Mouse (Mus musculus) G1E-ER4 (cell line): Measurements from ENCODE around the gene Haus4. TPM values are rescaled to one million over a fixed set of nuclear protein-coding genes. Genes with fewer than 3 reads are reported as not detected.

Source experiments
- GATA1 ChIP-seq: IDR thresholded peaks from one replicate; pipeline ENCODE4 v1.8.0; 2012; ENCODE audit warnings: low read length, inconsistent platforms
- polyA plus RNA-seq: library from polyadenylated mRNA; stranded (reverse); fragments of >175 nt; gene quantifications from 2 replicates; pipeline ENCODE4 v1.2.3, GENCODE M21; 2012

Haus4 gene
- 37.7 and 58.3 TPM in 2 replicates for polyA plus RNA-seq

- no peak for TF ChIP-seq GATA1
These were observed at the start of gene Haus4 for GRCm38 (mm10) chr14:54553975-54554769. Haus4 (minus strand) TSS chr14:54554616.

GRCm38 (mm10) chr14:54603686-54604085, 49.3 kb upstream of the Haus4 start:
- TF ChIP-seq GATA1: no peak

DNA sequence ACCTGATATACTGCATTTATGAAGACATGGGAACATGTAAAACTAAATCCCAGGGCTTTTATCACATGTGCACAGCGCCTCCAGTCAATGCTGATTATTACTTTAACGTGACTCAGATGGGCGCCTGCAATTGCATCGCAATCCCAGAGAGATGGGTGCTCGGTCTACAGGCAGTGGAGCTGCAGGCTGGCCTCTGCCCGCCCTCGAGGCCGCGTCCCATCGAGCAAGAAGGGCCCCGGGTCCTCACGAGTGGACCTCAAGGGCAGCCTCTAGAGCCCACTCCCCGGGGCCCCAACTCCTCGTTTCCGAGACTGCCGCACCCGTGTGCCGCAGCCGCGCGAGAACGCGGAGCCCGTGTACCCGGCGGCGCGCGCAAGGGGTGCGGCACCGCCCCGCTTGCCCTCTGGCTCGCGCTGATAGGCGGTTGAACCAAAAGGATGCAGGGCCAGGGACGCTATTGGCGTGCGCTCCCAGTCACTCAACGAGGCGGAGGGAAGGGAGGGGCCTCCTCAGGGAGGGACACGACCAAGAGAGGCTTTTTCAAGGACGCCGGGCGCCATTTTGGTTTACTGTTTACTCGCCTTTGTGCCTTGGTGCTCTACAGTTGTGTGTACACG, 48.7 kb upstream of the Haus4 start:
- no peak for TF ChIP-seq GATA1

GRCm38 (mm10) chr14:54602613-54603012, 48.2 kb upstream of the Haus4 start:
- no peak for TF ChIP-seq GATA1

DNA sequence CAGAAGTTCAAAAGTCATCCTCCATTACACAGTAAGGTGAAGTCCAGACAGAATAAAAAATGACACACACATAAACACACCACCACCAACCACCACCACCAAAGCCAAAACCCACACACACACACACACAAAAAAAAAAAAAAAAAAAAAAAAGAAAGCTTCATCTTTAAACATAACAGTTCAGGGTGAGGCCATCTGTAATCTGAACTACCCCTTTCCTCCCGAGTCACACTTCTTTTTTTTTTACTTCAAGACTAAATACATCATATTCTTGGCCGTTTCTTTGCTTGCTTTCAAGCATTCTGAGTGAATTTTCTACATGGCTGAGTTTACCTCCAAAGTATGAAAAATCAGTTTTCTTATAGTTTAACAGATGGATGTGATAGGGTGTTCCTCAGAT, 47.2 kb upstream of the Haus4 start:
- no peak for TF ChIP-seq GATA1

GRCm38 (mm10) chr14:54597084-54597483, 42.7 kb upstream of the Haus4 start:
- no peak for TF ChIP-seq GATA1

DNA sequence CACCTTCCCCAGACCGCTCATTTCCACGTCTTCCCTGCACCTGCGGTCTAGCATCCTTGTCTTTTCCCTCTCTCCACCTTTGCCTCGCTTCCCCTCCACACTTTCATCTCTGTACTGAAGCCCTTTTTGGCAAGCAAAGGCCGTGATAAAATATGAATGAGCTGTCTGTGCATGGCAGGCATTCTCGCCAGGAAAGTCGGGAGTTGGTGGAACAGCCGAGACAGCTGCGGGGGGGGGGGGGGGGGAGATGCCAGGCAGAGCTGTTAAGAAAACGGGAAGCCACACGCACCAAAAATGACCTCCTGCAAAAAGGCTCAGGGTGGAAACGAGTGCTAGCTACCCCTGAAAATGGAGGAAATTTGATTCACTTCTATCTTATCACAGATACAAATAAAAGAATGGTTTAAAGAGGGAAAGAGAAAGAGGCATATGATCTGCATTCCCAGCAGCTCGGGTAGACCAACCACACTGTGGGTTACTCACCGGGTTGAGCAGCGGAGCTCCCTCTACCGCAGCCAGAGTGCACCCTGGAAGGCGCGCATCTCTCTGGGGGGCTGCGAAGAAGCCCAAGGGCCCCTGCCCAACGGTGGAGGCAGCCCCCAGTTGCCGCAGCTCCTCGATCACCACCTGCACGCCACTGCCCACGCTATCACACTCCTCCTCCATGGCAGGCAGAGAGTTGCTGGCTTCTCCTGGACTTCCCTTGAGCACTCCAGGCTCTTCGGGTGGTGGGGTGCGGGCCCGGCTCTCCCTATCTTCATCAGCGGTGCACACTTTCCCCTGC, 40.4 kb upstream of the Haus4 start:
- TF ChIP-seq GATA1: no peak

DNA sequence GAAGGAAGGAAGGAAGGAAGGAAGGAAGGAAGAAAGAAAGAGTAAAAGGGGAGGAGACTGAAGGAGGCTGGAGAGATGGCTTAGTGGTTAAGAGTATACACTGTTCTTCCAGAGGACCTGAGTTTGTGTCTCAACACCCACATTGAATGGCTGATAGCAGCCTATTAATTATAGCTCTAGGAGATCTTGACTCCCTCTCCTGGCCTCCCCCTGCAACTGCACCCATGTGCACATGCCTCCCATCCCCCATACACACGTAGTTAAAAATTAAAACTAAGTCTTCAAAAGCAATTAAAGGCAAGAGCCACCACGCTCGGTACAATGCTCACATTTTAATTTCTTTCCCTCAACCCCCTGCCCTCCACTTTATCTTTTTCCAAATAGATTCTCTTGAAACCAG, 39.6 kb upstream of the Haus4 start:
- TF ChIP-seq GATA1: no peak

DNA sequence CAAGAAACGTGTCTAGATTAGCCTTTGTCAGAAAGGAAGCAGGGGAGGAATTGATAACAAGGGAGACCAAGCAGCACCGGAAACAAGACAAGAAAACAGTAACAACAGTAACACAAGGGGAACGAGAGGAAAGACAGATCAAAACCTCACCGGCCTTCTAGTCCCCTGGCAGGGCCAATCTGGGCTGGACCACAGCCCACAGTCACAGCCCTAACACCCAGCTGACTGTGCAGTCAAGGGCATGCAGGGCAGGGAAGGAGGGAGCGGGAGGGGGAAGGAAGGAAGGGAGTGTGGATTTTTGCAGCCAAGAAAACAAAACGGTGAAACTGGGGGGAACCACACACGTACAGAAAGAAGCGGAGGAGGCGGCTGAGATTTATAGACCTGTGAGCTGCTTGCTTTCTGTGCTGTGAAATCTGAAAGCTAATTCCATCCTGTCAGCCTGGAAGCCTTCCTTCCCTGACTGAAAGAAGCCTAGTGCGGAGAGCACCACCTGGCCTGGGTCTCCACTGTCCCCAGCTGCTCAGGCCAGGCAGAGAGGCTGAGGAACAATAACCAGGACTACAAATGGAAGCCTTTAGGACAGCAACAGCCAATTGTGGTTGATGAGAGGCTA, 38.0 kb upstream of the Haus4 start:
- TF ChIP-seq GATA1: no peak

- TF ChIP-seq GATA1: no peak
These were observed 36.6 kb upstream of the Haus4 start for GRCm38 (mm10) chr14:54591056-54591455.

DNA sequence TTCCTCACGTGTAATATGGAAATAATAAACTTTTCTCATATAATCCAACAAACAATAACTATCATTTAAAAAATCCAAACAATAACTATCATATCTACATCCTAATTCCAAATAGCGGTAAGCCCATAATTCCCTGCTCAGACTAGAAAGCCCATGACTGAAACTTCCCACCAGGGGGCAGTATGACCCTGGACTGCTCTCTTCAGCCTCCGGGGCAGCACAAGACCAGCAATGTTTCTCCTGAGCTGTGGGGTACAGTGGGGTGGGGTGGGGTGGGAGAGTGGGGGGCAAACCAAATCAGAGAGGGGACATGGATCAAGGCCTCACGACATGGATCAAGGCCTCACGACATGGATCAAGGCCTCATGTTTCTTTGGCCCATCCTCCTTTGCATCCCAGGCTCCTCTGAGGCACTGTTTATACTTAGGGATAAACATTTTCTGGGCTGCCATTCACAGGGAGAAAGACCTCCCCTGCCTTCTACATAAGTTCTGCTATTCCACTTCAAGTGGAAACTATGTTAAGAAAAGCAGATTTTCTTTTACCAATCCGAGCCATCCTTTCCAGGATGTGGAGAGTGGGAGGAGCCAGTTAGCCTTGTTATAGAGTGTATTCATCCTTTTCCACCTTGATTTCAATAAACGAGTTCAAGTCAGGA, 29.4 kb upstream of the Haus4 start:
- no peak for TF ChIP-seq GATA1

- no peak for TF ChIP-seq GATA1
These were observed 28.1 kb upstream of the Haus4 start for GRCm38 (mm10) chr14:54582536-54582935.

DNA sequence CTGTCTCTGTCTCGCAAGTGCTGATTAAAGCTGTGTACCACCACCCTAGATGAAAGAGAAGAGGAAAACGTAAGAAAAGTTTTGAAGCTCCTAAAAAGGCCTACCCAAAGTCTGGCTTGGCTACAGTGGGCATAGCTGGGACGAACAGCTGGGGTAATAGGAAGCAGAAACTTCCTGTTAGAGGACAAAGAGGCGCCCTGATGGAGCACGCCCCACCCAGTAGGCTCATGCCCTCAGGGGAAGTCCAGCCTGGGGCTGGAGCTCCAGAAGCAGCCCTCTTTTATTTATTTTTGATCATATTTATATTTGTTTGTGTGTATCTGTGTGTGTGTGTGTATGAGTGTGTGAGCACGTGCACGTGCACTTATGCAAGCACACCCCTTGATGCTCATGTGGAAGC, 25.2 kb upstream of the Haus4 start:
- TF ChIP-seq GATA1: no peak

DNA sequence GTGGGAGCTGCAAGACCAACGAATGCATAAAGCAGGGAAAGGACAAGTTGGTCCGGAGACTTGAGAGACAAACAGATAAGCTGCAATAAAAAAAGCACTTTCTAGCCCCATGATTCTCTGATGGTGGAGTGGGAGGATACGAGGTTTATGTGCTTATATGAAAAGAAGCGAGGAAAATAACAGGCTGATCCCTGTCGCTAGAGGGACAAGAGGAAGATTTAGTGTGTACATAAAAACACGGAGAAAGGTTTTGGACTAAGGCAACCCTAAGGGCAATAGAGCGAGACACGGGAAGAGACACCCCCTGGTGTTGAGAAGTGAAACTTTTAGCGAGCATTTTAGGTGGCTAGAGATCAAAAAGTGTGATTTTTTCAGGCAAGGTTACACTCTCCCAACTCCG, 23.6 kb upstream of the Haus4 start:
- no peak for TF ChIP-seq GATA1

GRCm38 (mm10) chr14:54577089-54577982, 22.9 kb upstream of the Haus4 start, which contains the start of gene Ajuba:
Ajuba (minus strand) TSS chr14:54577558.
- no peak for TF ChIP-seq GATA1
